Mouse (Mus musculus) kidney, embryonic 14.5 days (tissue): ENCODE data around the gene Fcgrt. TPM values are rescaled to one million over a fixed set of nuclear protein-coding genes. Genes with fewer than 3 reads are reported as not detected.

Experiments
- ATAC-seq: fragments of 200-750 bp; cut with Nextera tagmentation; 2 replicates; pipeline ENCODE4 v1.8.0; 2017; ENCODE audit warnings: moderate number of reproducible peaks, mild to moderate bottlenecking, moderate TSS enrichment, moderate library complexity; ENCODE audit not compliant: low FRiP score, low TSS enrichment
- H3K27ac ChIP-seq: fragments of 300-500 bp; sonication (generic); 2 replicates; pipeline ENCODE4 v1.5.1; 2014; ENCODE audit warnings: low read depth, mild to moderate bottlenecking, low read length, moderate library complexity, mixed read lengths
- H3K27me3 ChIP-seq: fragments of 300-500 bp; sonication (generic); 2 replicates; pipeline ENCODE4 v1.6.1; 2014; ENCODE audit warnings: mild to moderate bottlenecking, low read length; ENCODE audit not compliant: control insufficient read depth, insufficient read depth
- H3K36me3 ChIP-seq: fragments of 300-500 bp; sonication (generic); 2 replicates; pipeline ENCODE4 v1.6.1; 2014; ENCODE audit warnings: low read length, mixed read lengths; ENCODE audit not compliant: control insufficient read depth, insufficient read depth
- H3K4me1 ChIP-seq: fragments of 300-500 bp; sonication (generic); 2 replicates; pipeline ENCODE4 v1.6.1; 2014; ENCODE audit warnings: low read length, mixed read lengths; ENCODE audit not compliant: control insufficient read depth, insufficient read depth
- H3K4me2 ChIP-seq: fragments of 300-500 bp; sonication (generic); replicated peaks from 2 replicates; pipeline ENCODE4 v1.6.1; 2014; ENCODE audit warnings: low read depth, mild to moderate bottlenecking, low read length
- H3K4me3 ChIP-seq: fragments of 300-500 bp; sonication (generic); 2 replicates; pipeline ENCODE4 v1.5.1; 2014; ENCODE audit warnings: mild to moderate bottlenecking, low read length
- H3K9ac ChIP-seq: fragments of 300-500 bp; sonication (generic); 2 replicates; pipeline ENCODE4 v1.6.1; 2014; ENCODE audit warnings: low read depth, mild to moderate bottlenecking, low read length, moderate library complexity
- H3K9me3 ChIP-seq: fragments of 300-500 bp; sonication (generic); 2 replicates; pipeline ENCODE4 v1.6.1; 2016; ENCODE audit warnings: low read length; ENCODE audit not compliant: control insufficient read depth
- WGBS: fragments of 180-500 bp; shearing (Covaris S2); extraction: QIAGEN DNeasy Blood & Tissue Kit; methylation state at CpG from one replicate; pipeline ENCODE4 v1.1.7; 2014; 5-methylcytosine and 5-hydroxymethylcytosine counted together
- polyA plus RNA-seq: library from polyadenylated mRNA; unstranded; fragments of >200 nt; fragmentation: Nextera tagmentation; extraction: Ambion mirVana; gene quantifications from 2 replicates; pipeline ENCODE4 v1.2.1, GENCODE M21; 2014

Fcgrt gene
- polyA plus RNA-seq, 1 experiment from 2014 or later: 67.4 TPM

GRCm38 (mm10) chr7:45144368-45145174 lies 40.9 kb upstream of the Fcgrt start:
- peaks cover 53% of the 10 kb centered on the region for H3K36me3 ChIP-seq
- 87% methylated on average over 13 of the region's 13 CpGs for WGBS

GRCm38 (mm10) chr7:45141914-45142313 lies 38.3 kb upstream of the Fcgrt start:
- Histone ChIP-seq H3K27me3 (0 out of 2 replicates have a peak, but pooled peaks cover 6% of the 10 kb centered on the region), H3K9ac (no peak overlapping the region), H3K4me3 (no peak overlapping the region), H3K4me2 (no peak overlapping the region), H3K36me3 (peaks cover 47% of the 10 kb centered on the region), H3K4me1 (no peaks in the 10 kb centered on the region), H3K27ac (no peak overlapping the region), H3K9me3 (no peaks in the 10 kb centered on the region)
- no peak for ATAC-seq
- WGBS: 87% methylated on average over 5 of the region's 5 CpGs

More at GRCm38 (mm10) chr7:45144368-45145174, 40.9 kb upstream of the Fcgrt start:
- no peak overlapping the region for H3K4me2 ChIP-seq
- H3K27me3 ChIP-seq: no peaks in the 10 kb centered on the region
- H3K9me3 ChIP-seq: no peaks in the 10 kb centered on the region
- ATAC-seq: no peak
- H3K9ac ChIP-seq: 0 out of 2 replicates have a peak overlapping the region, but pooled peaks have one; percentile 4
- no peak overlapping the region for H3K27ac ChIP-seq
- H3K4me1 ChIP-seq: no peaks in the 10 kb centered on the region
- H3K4me3 ChIP-seq: no peak overlapping the region

- Histone ChIP-seq H3K36me3 (peaks cover 42% of the 10 kb centered on the region), H3K4me1 (no peaks in the 10 kb centered on the region), H3K27me3 (0 out of 2 replicates have a peak, but pooled peaks cover 6% of the 10 kb centered on the region), H3K27ac (no peak overlapping the region), H3K4me2 (no peak overlapping the region), H3K9me3 (no peaks in the 10 kb centered on the region), H3K4me3 (no peak overlapping the region), H3K9ac (no peak overlapping the region)
- no peak for ATAC-seq
- 90% methylated on average over 3 of the region's 3 CpGs for WGBS
These were observed 37.7 kb upstream of the Fcgrt start for GRCm38 (mm10) chr7:45141319-45141718.

- H3K4me1 ChIP-seq: no peaks in the 10 kb centered on the region
- WGBS: 75% methylated on average over 8 of the region's 8 CpGs
- H3K27me3 ChIP-seq: 0 out of 2 replicates have a peak, but pooled peaks cover 6% of the 10 kb centered on the region
- H3K4me2 ChIP-seq: no peak overlapping the region
- peaks cover 31% of the 10 kb centered on the region for H3K36me3 ChIP-seq
- ATAC-seq: no peak
- no peaks in the 10 kb centered on the region for H3K9me3 ChIP-seq
- no peak overlapping the region for H3K9ac ChIP-seq
- no peak overlapping the region for H3K4me3 ChIP-seq
- H3K27ac ChIP-seq: no peak overlapping the region
These were observed 36.5 kb upstream of the Fcgrt start for GRCm38 (mm10) chr7:45139904-45140723.

GRCm38 (mm10) chr7:45138403-45138802 lies 34.8 kb upstream of the Fcgrt start:
- Histone ChIP-seq H3K27me3 (0 out of 2 replicates have a peak, but pooled peaks cover 6% of the 10 kb centered on the region), H3K9ac (no peak overlapping the region), H3K4me3 (no peak overlapping the region), H3K4me2 (no peak overlapping the region), H3K27ac (no peak overlapping the region), H3K36me3 (peaks cover 18% of the 10 kb centered on the region), H3K9me3 (no peaks in the 10 kb centered on the region), H3K4me1 (peaks cover 4% of the 10 kb centered on the region; the same call in 1 of the 2 replicates)
- ATAC-seq: no peak
- WGBS: 83% methylated on average over 1 of the region's 1 CpGs

GRCm38 (mm10) chr7:45137171-45138006 lies 33.7 kb upstream of the Fcgrt start:
- Histone ChIP-seq H3K4me3 (no peak overlapping the region), H3K4me2 (no peak overlapping the region), H3K9me3 (no peaks in the 10 kb centered on the region), H3K36me3 (peaks cover 9% of the 10 kb centered on the region), H3K27ac (no peak overlapping the region), H3K4me1 (peaks cover 4% of the 10 kb centered on the region; the same call in 1 of the 2 replicates), H3K9ac (no peak overlapping the region), H3K27me3 (0 out of 2 replicates have a peak, but pooled peaks cover 6% of the 10 kb centered on the region)
- WGBS: 79% methylated on average over 12 of the region's 12 CpGs
- no peak for ATAC-seq

GRCm38 (mm10) chr7:45135993-45136567 lies 32.4 kb upstream of the Fcgrt start, which contains the start of the genes Gm45713 and Flt3l:
TSS of gene Gm45713 (minus strand) at chr7:45136231.
TSS of gene Flt3l (minus strand) at chr7:45136432.
- Histone ChIP-seq H3K4me2 (peak within 1 kb of the TSS; percentile 67), H3K4me3 (peak within 1 kb of the TSS; percentile 49), H3K9me3 (no peaks in the 10 kb centered on the region), H3K27ac (no peak within 1 kb of the TSS), H3K9ac (peak within 1 kb of the TSS; percentile 63), H3K4me1 (peaks cover 4% of the 10 kb centered on the region; the same call in 1 of the 2 replicates), H3K36me3 (no peaks in the 10 kb centered on the region), H3K27me3 (0 out of 2 replicates have a peak, but pooled peaks cover 6% of the 10 kb centered on the region)
- 3% methylated on average over 29 of the region's 29 CpGs for WGBS
- peak; percentile 87 for ATAC-seq

- ATAC-seq: no peak
- H3K4me3 ChIP-seq: no peak overlapping the region
- H3K9me3 ChIP-seq: no peaks in the 10 kb centered on the region
- H3K4me2 ChIP-seq: peak overlapping the region; percentile 67; the same call in 1 of the 2 replicates
- H3K36me3 ChIP-seq: no peaks in the 10 kb centered on the region
- peaks cover 4% of the 10 kb centered on the region; the same call in 1 of the 2 replicates for H3K4me1 ChIP-seq
- WGBS: 87% methylated on average over 3 of the region's 3 CpGs
- H3K27me3 ChIP-seq: 0 out of 2 replicates have a peak, but pooled peaks cover 6% of the 10 kb centered on the region
- H3K27ac ChIP-seq: no peak overlapping the region
- H3K9ac ChIP-seq: no peak overlapping the region
These were observed 31.7 kb upstream of the Fcgrt start for GRCm38 (mm10) chr7:45135370-45135769.
